Mouse (Mus musculus) olfactory bulb, adult 2 months (tissue): ENCODE measurements at regions not wholly inside any gene's neighbourhood (a gene's known extent, or its start where the extent isn't known, plus 50 kb on each side); places are given as distances from the start of the nearest gene placed in this dataset.

ENCODE experiments used
- CTCF ChIP-seq: fragments of 200-500 bp; IDR thresholded peaks from 2 replicates; pipeline ENCODE4 v1.5.1; 2012; ENCODE audit warnings: low read depth, mild to moderate bottlenecking, low read length, moderate library complexity; ENCODE audit not compliant: insufficient read depth
- POLR2A ChIP-seq: fragments of 200-500 bp; IDR thresholded peaks from 2 replicates; pipeline ENCODE4 v1.6.1; 2012; ENCODE audit warnings: mild to moderate bottlenecking, low read depth, low read length, moderate library complexity; ENCODE audit not compliant: insufficient read depth

DNA sequence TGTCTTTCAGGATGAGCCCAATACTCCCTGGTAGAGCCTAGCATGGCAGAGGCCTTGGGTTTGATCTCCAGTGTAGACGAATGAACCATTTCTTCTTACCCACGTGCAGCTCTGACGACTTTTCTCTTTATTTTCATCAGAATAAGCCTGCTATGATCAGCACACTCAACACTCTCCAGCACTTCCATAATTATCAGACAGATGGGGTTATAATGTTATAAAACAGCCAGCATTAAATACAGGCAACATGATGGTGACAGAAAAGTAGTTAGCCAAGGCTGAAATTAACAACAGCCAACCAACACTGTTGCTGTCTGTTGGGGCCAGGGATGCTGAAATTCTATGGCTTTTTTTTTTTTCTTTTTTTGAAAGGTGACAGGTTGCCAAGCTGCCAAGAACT is 67.7 kb upstream of the Mkln1 start:
- no peak for TF ChIP-seq CTCF
- TF ChIP-seq POLR2A, result no peak
